Mouse (Mus musculus): ENCODE results near the gene F2rl1.
"Not testable (repeated sequence)": the region's sequence is repeated elsewhere in the genome, so short reads cannot be mapped to it uniquely, and the experiment has no call there.

Gene F2rl1

DNA sequence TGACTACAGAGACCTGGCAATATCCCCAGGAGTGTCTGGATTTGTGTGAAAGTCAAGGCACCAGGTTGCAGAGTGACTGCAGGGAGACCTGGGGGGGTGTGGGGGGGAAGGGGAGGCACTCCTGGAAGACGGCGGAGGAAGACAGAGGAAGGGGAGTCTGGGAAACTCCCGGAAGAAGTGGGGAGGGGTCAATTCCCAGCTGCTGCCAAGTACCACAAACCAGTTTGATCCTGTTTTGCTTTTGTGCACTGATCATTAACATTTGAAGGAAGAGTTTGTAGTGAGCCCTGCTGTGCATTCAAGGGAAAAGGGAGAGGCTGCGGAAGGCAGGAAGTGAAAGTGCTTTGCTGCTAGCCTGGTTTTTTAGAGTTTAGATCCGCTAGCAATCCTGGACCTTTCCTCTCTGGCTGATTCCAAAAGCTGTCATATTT lies 9.1 kb upstream of the F2rl1 start:
- peak; percentile 53 for DNase-seq (ENCODE audit: extremely low spot score, low spot score)

GRCm38 (mm10) chr13:95533640-95534039 lies 8.6 kb upstream of the F2rl1 start:
- no peak for DNase-seq (ENCODE audit: extremely low spot score, low spot score)

DNA sequence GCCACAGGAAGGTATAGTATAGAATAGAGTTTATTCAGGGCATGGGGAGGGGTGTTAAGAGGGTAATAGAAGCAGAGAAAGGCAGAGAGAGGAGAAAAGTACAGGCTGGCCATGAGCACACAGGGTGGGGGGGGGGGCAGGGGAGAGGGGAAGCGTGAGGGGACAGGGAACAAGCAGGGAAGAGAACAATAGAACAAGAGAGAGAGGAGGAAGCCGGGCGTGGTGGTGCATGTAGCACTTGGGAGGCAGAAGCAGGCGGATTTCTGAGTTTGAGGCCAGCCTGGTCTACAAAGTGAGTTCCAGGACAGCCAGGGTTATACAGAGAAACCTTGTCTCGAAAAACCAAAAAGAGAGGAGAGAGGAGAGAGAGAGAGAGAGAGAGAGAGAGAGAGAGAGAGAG lies 8.1 kb upstream of the F2rl1 start:
- DNase-seq (ENCODE audit: extremely low spot score, low spot score): not testable (repeated sequence)

DNA sequence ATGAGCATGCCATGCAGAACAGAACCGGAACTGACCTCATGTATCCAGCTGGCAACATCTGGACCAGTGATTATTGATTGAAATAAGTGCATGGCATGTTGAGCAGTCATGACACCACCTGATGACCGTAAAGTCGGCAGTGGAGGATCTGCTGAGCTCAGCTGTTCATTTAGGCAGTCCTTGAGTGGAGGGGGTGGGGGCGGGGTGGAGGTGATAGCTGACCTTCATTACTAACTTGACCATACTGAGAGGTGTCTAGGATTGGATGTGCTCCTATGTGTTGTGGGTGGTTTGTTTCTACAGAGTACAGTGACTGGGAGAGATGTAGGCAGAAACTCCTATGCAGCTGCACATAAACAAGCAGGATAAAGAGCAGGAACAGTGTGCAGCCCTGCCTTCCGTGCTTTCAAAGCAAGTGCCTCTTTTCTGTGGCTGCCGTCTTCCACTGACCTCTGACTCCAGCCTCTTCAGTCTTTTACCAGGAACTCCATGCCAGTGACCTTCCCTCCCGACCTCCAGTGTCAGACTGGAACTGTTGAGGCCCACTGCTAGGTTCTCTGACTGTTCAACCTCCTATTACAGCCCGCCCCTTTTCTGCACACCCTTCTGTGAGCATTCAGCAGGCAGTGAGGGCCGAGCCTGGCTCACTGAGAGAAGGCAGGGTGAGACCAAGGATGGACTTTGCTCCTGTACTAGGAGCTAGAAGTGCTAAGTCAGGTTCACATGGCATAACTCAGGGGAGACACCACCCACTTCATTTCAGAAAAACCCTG lies 6.4 kb upstream of the F2rl1 start:
- peak; percentile 35 for DNase-seq (ENCODE audit: extremely low spot score, low spot score)

DNA sequence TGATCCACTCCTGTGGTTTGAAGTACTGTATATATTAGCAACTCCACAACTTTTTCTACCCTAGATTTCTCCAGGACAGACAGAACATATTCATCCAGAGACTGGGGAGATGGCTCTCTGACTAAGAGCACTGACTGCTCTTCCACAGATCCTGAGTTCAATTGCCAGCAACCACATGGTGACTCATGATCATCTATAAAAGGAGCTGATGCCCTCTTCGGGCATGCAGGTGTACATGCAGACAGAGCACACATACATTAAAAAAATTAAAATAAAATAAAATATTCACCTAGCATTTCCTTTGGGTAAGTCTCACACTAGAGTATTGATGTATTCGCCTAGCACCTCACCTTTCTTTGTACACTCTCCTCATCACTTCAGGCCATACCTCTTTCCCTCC lies 4.2 kb upstream of the F2rl1 start:
- DNase-seq (ENCODE audit: extremely low spot score, low spot score): no peak

DNA sequence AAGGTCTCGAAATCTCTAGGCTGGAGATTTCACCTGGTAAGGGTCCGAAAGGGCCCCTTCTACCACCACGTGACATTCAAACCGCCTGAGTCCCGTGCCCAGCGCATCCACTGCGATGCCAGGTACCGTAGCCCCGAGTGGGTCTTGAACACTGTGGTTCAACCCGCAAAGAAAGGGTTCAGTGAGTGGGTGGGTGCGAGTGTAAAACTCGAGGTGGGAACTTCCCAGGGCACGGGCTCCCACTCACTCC lies 678 bp downstream of the F2rl1 start:
- DNase-seq (ENCODE audit: extremely low spot score, low spot score): no peak

DNA sequence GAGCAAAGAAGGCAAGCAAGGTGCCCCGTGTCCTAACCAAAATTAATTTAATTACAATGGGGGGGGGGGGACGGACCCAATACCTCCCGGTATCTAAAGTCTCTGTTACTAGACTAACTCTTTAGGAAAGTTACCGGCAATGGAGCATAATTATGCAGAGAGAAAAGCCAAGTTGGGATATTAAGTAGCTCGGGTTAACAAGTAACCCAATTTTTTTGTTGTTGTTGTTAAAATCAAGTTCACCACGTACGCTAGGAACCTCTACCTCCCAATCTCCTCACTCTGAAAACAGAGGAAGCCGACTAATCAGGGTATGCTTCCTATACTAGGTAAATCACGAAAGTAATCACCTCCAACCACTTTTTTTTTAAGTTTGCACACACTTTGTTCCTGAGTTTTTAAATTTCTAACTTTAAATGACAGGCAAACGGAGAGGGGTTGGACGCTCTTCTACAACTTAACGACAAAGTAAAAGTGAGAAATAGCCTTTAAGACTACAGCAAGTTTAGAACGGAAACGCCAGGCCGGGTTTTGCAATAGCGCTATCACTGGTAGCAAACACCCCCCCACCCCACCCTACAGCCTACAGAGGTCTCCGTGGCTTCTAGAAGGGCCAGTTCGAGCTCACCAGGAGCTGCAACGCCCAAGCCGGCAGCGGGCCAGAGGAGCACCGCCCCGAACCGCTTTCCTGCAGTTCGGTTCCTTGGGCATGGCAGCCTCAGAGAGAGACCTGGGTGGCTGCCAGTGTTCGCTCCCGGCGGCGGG lies 1.2 kb downstream of the F2rl1 start:
- peak; percentile 49 for DNase-seq (ENCODE audit: extremely low spot score, low spot score)

GRCm38 (mm10) chr13:95522176-95522575 lies 2.9 kb downstream of the F2rl1 start:
- DNase-seq (ENCODE audit: extremely low spot score, low spot score): no peak

DNA sequence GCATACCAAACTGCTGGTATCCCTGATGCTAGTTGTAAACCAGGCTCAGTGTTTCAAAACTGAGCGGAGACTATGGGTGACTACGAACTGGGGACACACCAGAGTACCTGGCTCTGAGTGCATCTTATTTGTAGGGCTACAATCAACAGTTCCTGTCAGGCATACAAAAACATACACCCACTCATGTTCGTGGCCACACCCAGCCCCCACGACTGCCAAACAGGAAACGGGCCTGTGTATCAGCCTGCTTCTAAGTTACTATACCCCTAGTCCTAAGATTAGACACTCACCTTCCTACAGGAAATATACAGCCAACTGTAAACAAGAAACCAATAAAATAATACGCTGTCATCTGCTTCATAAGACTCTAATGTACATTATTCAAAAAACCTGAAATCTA lies 4.0 kb downstream of the F2rl1 start:
- DNase-seq (ENCODE audit: extremely low spot score, low spot score): no peak

DNA sequence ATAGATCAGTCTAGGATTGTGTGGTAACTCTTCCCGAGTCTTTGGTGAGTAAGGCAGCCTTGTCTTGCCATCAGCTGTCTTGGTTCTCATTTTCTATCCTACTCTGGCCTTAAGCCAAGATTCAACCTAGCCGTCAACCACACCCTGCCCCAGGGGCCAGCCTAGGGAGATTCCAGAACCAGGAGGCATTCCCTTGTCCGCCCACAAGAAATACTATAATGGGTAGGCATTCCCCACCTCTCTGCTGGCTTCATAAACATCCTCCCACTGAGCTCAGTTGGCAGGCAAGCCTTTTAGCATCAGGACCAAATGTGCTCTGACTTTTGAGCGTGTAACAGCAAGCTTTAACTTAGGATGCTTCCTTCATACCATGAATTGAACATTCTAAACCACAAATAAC lies 10.3 kb downstream of the F2rl1 start:
- DNase-seq (ENCODE audit: extremely low spot score, low spot score): no peak

GRCm38 (mm10) chr13:95510054-95510453 lies 15.0 kb downstream of the F2rl1 start:
- DNase-seq (ENCODE audit: extremely low spot score, low spot score): no peak

DNA sequence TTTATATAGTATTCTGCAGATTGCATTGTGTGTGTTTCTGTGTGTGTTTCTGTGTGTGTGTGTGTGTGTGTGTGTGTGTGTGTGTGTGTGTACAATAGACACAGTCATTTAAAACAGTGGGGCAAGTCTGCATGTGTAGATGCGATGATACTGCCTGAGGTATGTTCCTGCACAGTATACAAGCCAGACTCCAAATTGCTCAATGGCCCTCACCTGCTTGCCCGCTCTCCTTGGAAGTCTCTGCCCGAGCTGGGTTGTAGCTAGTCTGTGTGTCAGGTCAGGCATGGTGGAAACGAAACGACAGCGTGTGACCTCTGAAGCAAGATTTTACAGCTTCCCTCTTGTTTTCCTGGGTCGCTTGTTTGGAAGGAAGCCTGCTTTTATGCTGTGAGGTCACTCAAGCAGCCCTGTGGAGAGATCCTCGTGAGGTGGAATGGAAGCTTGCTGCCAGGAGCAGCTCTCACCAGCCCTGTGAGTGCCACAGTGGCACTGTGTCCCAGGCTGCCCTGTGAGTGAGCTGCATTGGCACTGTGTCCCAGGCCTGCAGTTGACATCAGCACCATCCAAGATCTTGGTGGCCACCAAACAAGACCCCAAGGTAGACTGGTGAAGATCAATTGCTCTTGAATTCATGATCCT lies 21.6 kb downstream of the F2rl1 start:
- no peak for DNase-seq (ENCODE audit: extremely low spot score, low spot score)

GRCm38 (mm10) chr13:95496601-95497000 lies 28.4 kb downstream of the F2rl1 start:
- no peak for DNase-seq (ENCODE audit: extremely low spot score, low spot score)

DNA sequence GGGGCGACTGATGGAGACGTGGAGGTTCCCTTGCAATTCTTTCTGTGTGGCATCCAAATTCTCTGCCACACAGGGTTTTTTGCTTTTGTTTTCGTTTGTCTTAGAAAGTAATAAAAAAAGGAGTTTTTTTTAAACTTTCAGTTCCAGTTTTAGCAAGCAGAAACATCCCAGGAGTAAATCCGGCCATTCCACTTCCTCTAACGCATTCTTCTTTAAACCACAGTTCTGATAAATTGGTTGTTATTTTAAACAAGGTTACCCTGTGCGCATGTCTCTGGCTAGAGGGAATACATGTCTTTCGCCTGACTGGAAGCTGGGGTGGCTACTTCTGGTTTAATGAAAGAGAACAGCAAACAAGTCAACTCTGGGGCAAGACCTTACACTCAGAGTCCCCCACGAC lies 30.2 kb downstream of the F2rl1 start:
- no peak for DNase-seq (ENCODE audit: extremely low spot score, low spot score)

- no peak for DNase-seq (ENCODE audit: extremely low spot score, low spot score)
Observed at GRCm38 (mm10) chr13:95493296-95493695, 31.7 kb downstream of the F2rl1 start.

- DNase-seq (ENCODE audit: extremely low spot score, low spot score): no peak
Observed at GRCm38 (mm10) chr13:95491327-95491726, 33.7 kb downstream of the F2rl1 start.

GRCm38 (mm10) chr13:95484664-95485063 lies 40.4 kb downstream of the F2rl1 start:
- no peak for DNase-seq (ENCODE audit: extremely low spot score, low spot score)

GRCm38 (mm10) chr13:95481428-95481827 lies 43.6 kb downstream of the F2rl1 start:
- peak; percentile 87 for DNase-seq (ENCODE audit: extremely low spot score, low spot score)

GRCm38 (mm10) chr13:95478671-95479413 lies 46.2 kb downstream of the F2rl1 start, which contains the start of gene S100z:
TSS of gene S100z (minus strand) at chr13:95478721.
- DNase-seq (ENCODE audit: extremely low spot score, low spot score): no peak

DNA sequence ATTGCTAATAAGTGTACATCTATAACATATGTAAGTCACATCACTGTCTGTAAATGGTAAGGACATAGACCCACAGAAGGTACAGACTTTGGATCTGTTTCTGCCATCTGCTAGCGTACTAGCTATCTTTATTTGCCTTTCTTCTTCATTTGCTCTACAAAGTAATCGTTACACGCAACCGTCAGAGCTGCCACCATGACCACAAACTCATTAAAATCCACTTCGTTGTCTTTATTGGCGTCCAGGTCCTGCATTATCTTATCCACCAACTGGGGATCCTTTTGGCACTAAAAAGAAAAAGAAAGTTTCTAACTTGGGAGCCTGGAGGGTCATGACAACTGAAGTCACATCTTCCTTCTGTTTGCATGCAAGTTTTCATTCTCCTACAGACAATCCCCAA lies 47.9 kb downstream of the F2rl1 start:
- DNase-seq (ENCODE audit: extremely low spot score, low spot score): no peak

DNA sequence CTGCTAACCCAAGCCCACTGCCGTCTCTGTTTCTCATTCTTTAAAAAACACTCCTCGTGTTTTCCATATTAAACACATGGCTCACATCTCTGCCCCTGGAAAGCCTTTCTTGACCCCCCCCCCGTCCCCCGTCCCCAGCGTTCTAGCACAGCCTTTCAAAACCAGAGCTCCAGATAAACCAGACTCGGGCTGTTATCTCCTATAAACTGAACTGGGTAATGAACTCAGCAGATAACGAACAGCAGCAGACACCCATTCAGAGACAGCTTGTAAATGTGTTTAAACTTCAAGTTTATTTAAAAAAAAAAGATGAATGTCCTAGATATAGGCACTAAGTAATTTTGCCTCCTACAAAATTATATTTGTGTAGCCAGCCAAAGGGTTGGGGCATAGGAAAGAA lies 49.9 kb downstream of the F2rl1 start:
- DNase-seq (ENCODE audit: extremely low spot score, low spot score): no peak

- no peak for DNase-seq (ENCODE audit: extremely low spot score, low spot score)
Observed at GRCm38 (mm10) chr13:95474294-95474693, 50.7 kb downstream of the F2rl1 start.

Data from neural tube, embryonic 10.5 days (tissue).